Mouse (Mus musculus) kidney, adult 2 months (tissue): ENCODE data around the gene Mbtd1.

Experiments used
- CTCF ChIP-seq: fragments of 200-500 bp; conservative IDR thresholded peaks from 2 replicates; pipeline ENCODE4 v1.5.1; 2011; ENCODE audit warnings: low read depth, mild to moderate bottlenecking, control low read depth, low read length, moderate library complexity, mixed read lengths; ENCODE audit not compliant: insufficient read depth, insufficient read length
- POLR2A ChIP-seq: fragments of 200-500 bp; IDR thresholded peaks from one replicate; pipeline ENCODE4 v1.6.1; 2011; ENCODE audit warnings: low read depth, low read length, control low read depth

GRCm38 (mm10) chr11:93887080-93887447, 1.4 kb downstream of the Mbtd1 start:
- no peak for TF ChIP-seq POLR2A
- TF ChIP-seq CTCF: no peak
